8 mouse cellular contexts compared by ENCODE assay signal in the genomic region with DNA sequence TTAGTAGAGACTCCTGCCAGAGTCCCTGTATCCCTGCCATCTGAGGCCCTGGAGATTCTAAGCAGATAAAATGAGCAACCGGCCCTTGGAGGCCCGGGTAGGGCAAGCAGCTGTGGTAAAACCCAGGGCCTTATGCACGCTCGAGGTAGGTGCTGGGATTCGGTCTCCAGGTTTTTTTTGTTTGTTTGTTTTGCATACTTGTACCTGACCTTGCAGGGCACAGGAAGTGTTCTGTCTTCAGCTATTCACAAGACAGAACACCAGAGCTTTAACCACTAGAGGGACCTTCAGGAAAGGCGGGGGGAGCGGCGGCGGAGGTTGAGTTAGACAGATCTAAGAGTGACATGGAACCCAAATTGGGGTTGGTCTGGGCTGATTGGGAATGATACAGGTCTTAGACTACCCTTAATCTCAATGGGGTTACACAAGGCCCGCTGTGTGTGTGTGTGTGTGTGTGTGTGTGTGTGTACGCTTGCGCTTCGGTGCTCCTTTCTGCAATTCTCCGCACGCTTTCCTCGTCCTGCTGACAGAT. TPM values are rescaled to one million over a fixed set of nuclear protein-coding genes. Genes with fewer than 3 reads are reported as not detected.
DNase-seq lines count a peak whose midpoint lies in the region; ATAC-seq and TF ChIP-seq lines count a peak whose summit lies in the region.

No protein-coding gene starts in this region.

- no peak for TF ChIP-seq EP300 in liver, embryonic 14.5 days (IDR thresholded peaks at IDR 0.05; ENCODE audit: low read depth)

- peak overlapping the region; percentile 99 for H3K4me2 ChIP-seq in heart, embryonic 15.5 days
- H3K4me2 ChIP-seq in liver, embryonic 14.5 days (ENCODE audit: low read depth): peak overlapping the region; percentile 74
- H3K4me2 ChIP-seq in neural tube, embryonic 12.5 days (replicated peaks): peak overlapping the region; percentile 96

- TF ChIP-seq POLR2A in testis, adult 2 months (IDR thresholded peaks at IDR 0.05; ENCODE audit: control insufficient read depth, low read depth, low read length): no peak

- H3K36me3 ChIP-seq in forebrain, embryonic 10.5 days (replicated peaks): no peaks in the 10 kb centered on the region
- H3K36me3 ChIP-seq in heart, embryonic 15.5 days: no peaks in the 10 kb centered on the region
- H3K36me3 ChIP-seq in liver, embryonic 14.5 days (replicated peaks; ENCODE audit: control insufficient read depth, insufficient read depth, low read depth): no peaks in the 10 kb centered on the region
- no peaks in the 10 kb centered on the region for H3K36me3 ChIP-seq in neural tube, embryonic 12.5 days
- H3K36me3 ChIP-seq in testis, adult 2 months (ENCODE audit: control insufficient read depth, insufficient read depth, low read length): no peaks in the 10 kb centered on the region

- H3K9ac ChIP-seq in heart, embryonic 15.5 days: peak overlapping the region; percentile 58
- H3K9ac ChIP-seq in liver, embryonic 14.5 days (replicated peaks): no peak overlapping the region
- peak overlapping the region; percentile 48; the same call in 1 of the 2 replicates for H3K9ac ChIP-seq in neural tube, embryonic 12.5 days

- TF ChIP-seq CTCF in liver, embryonic 14.5 days (IDR thresholded peaks at IDR 0.05; ENCODE audit: low read depth): peak; percentile 53; the same call in 1 of the 2 replicates
- TF ChIP-seq CTCF in testis, adult 2 months (IDR thresholded peaks at IDR 0.05; ENCODE audit: control insufficient read depth, insufficient read depth, insufficient replicate concordance, low read depth, low read length): peak; percentile 9; the same call in 1 of the 2 replicates

- H3K27ac ChIP-seq in brown adipose tissue, adult 24 weeks (replicated peaks; ENCODE audit: low read depth, low read length): peak overlapping the region; percentile 45; the same call in 1 of the 2 replicates
- peak overlapping the region; percentile 75 for H3K27ac ChIP-seq in forebrain, embryonic 10.5 days
- peak overlapping the region; percentile 56; the same call in 1 of the 2 replicates for H3K27ac ChIP-seq in heart, embryonic 15.5 days
- no peak overlapping the region for H3K27ac ChIP-seq in liver, embryonic 14.5 days
- H3K27ac ChIP-seq in neural tube, embryonic 12.5 days: no peak overlapping the region
- H3K27ac ChIP-seq in testis, adult 2 months (ENCODE audit: control insufficient read depth, insufficient read depth, low read depth, low read length): 0 out of 2 replicates have a peak overlapping the region, but pooled peaks have one; percentile 32

- 1% methylated on average over 16 of the region's 16 CpGs for WGBS in forebrain, embryonic 10.5 days
- under 1% methylated on average over 16 of the region's 16 CpGs for WGBS in heart, embryonic 15.5 days
- under 1% methylated on average over 16 of the region's 16 CpGs for WGBS in liver, embryonic 14.5 days (ENCODE audit: insufficient replicate concordance)
- WGBS in neural tube, embryonic 12.5 days: 2% methylated on average over 16 of the region's 16 CpGs

- H3K4me3 ChIP-seq in brown adipose tissue, adult 24 weeks (ENCODE audit: insufficient read depth, low read depth, low read length): peak overlapping the region; percentile 65
- H3K4me3 ChIP-seq in forebrain, embryonic 10.5 days: peak overlapping the region; percentile 69
- peak overlapping the region; percentile 64 for H3K4me3 ChIP-seq in heart, embryonic 15.5 days
- peak overlapping the region; percentile 50 to 76 for H3K4me3 ChIP-seq in liver, embryonic 14.5 days (ENCODE audit: insufficient read depth in 1 of 2, low read depth in 2 of 2, low read length in 2 of 2)
- peak overlapping the region; percentile 50 for H3K4me3 ChIP-seq in neural tube, embryonic 12.5 days
- peak overlapping the region; percentile 84 for H3K4me3 ChIP-seq in testis, adult 2 months (ENCODE audit: control insufficient read depth, low read depth, low read length)

- H3K9me3 ChIP-seq in forebrain, embryonic 10.5 days: no peaks in the 10 kb centered on the region
- H3K9me3 ChIP-seq in heart, embryonic 15.5 days (replicated peaks): no peaks in the 10 kb centered on the region
- H3K9me3 ChIP-seq in liver, embryonic 14.5 days (ENCODE audit: control insufficient read depth, low read length): no peaks in the 10 kb centered on the region
- no peaks in the 10 kb centered on the region for H3K9me3 ChIP-seq in neural tube, embryonic 12.5 days

- peak; percentile 62 for DNase-seq in forebrain, embryonic 10.5 days (ENCODE audit: extremely low spot score, low spot score)
- DNase-seq in kidney, postnatal 14 days: peak; percentile 65
- peak in 2 of 3 experiments; percentile 13 to 22 for DNase-seq in liver, embryonic 14.5 days (ENCODE audit: low read depth in 3 of 3, low spot score in 3 of 3)

- peak; percentile 82 for ATAC-seq in CD4-positive, CD25-positive, alpha-beta regulatory T cell, adult 4 months
- ATAC-seq in heart, embryonic 15.5 days (replicated peaks; ENCODE audit: insufficient number of reproducible peaks, insufficient read depth, low FRiP score, low read depth): peak; percentile 75
- ATAC-seq in liver, embryonic 14.5 days (ENCODE audit: insufficient read depth): peak; percentile 69
- ATAC-seq in neural tube, embryonic 12.5 days (ENCODE audit: low FRiP score, low read depth): peak; percentile 72

- H3K27me3 ChIP-seq in forebrain, embryonic 10.5 days (ENCODE audit: poor library complexity, severe bottlenecking): peaks cover 11% of the 10 kb centered on the region
- H3K27me3 ChIP-seq in heart, embryonic 15.5 days: no peaks in the 10 kb centered on the region
- no peaks in the 10 kb centered on the region for H3K27me3 ChIP-seq in liver, embryonic 14.5 days (ENCODE audit: control insufficient read depth, insufficient read depth, low read length)
- H3K27me3 ChIP-seq in neural tube, embryonic 12.5 days (replicated peaks): no peaks in the 10 kb centered on the region; the same call in 1 of the 2 replicates
- no peaks in the 10 kb centered on the region for H3K27me3 ChIP-seq in testis, adult 2 months (ENCODE audit: control insufficient read depth, insufficient read depth, low read length)

- no peaks in the 10 kb centered on the region for H3K4me1 ChIP-seq in brown adipose tissue, adult 24 weeks (ENCODE audit: control insufficient read depth, insufficient read depth, insufficient read length, low read length)
- H3K4me1 ChIP-seq in forebrain, embryonic 10.5 days: peaks cover 17% of the 10 kb centered on the region
- H3K4me1 ChIP-seq in heart, embryonic 15.5 days (replicated peaks): peaks cover 17% of the 10 kb centered on the region
- H3K4me1 ChIP-seq in liver, embryonic 14.5 days (replicated peaks; ENCODE audit: control insufficient read depth in 2 of 2, insufficient read depth in 2 of 2, low read length in 1 of 2): peaks cover 0 to 8% of the 10 kb centered on the region in 2 experiments; a peak in 2 of 4 replicates
- H3K4me1 ChIP-seq in neural tube, embryonic 12.5 days: peaks cover 14% of the 10 kb centered on the region
- H3K4me1 ChIP-seq in testis, adult 2 months (ENCODE audit: control insufficient read depth, insufficient read depth, low read length): peaks cover 15% of the 10 kb centered on the region

RNA-seq across cellular contexts. Expression of a gene that starts 0.6 kb away (rescaled TPM):
- 1 to 10 TPM; 1.0 to 1.5 TPM for polyA plus RNA-seq in CD4-positive, CD25-positive, alpha-beta regulatory T cell, adult 4 months (2017; shearing (Covaris generic))
- 1.7 TPM in 2 replicates for polyA plus RNA-seq in brown adipose tissue, adult 24 weeks (2012; ENCODE audit: insufficient read depth, insufficient read length, missing spikeins)
- polyA plus RNA-seq in forebrain, embryonic 10.5 days (2016; fragmentation: Nextera tagmentation; extraction: Ambion mirVana): 8.7 and 9.3 TPM in 2 replicates
- 4.4 and 5.2 TPM in 2 replicates for polyA plus RNA-seq in heart, embryonic 15.5 days (2015; fragmentation: Nextera tagmentation; extraction: Ambion mirVana)
- polyA plus RNA-seq in liver, embryonic 14.5 days (2012; rRNA removed): 2.2 and 2.5 TPM in 2 replicates
- 3.1 and 3.5 TPM in 2 replicates for polyA plus RNA-seq in liver, embryonic 14.5 days (2014; fragmentation: Nextera tagmentation; extraction: Ambion mirVana)
- 2.5 and 3.5 TPM in 2 replicates for polyA plus RNA-seq in neural tube, embryonic 12.5 days (2016; fragmentation: Nextera tagmentation; extraction: Ambion mirVana)
- polyA plus RNA-seq in testis, adult 2 months (2012; rRNA removed): 7.4 and 8.4 TPM in 2 replicates

RNA-seq across cellular contexts. Expression of a gene that starts 27.1 kb away (rescaled TPM):
- under 1 TPM in 1 of 2 experiments, not detected in 1; 0.26 TPM for polyA plus RNA-seq in CD4-positive, CD25-positive, alpha-beta regulatory T cell, adult 4 months (2017; shearing (Covaris generic))
- 4.7 and 7.1 TPM in 2 replicates for polyA plus RNA-seq in brown adipose tissue, adult 24 weeks (2012; ENCODE audit: insufficient read depth, insufficient read length, missing spikeins)
- 6.3 and 6.5 TPM in 2 replicates for polyA plus RNA-seq in forebrain, embryonic 10.5 days (2016; fragmentation: Nextera tagmentation; extraction: Ambion mirVana)
- polyA plus RNA-seq in heart, embryonic 15.5 days (2015; fragmentation: Nextera tagmentation; extraction: Ambion mirVana): 6.8 and 9.5 TPM in 2 replicates
- polyA plus RNA-seq in liver, embryonic 14.5 days (2012; rRNA removed): 0.52 and 0.64 TPM in 2 replicates
- polyA plus RNA-seq in liver, embryonic 14.5 days (2014; fragmentation: Nextera tagmentation; extraction: Ambion mirVana): 1.1 and 1.3 TPM in 2 replicates
- 6.2 and 7.0 TPM in 2 replicates for polyA plus RNA-seq in neural tube, embryonic 12.5 days (2016; fragmentation: Nextera tagmentation; extraction: Ambion mirVana)
- 0.51 and 0.70 TPM in 2 replicates for polyA plus RNA-seq in testis, adult 2 months (2012; rRNA removed)

RNA-seq across cellular contexts. Expression of a gene that starts 30.6 kb away (rescaled TPM):
- not detected for polyA plus RNA-seq in CD4-positive, CD25-positive, alpha-beta regulatory T cell, adult 4 months (2017; shearing (Covaris generic))
- polyA plus RNA-seq in brown adipose tissue, adult 24 weeks (2012; ENCODE audit: insufficient read depth, insufficient read length, missing spikeins): not detected in 2 replicates
- not detected in 2 replicates for polyA plus RNA-seq in forebrain, embryonic 10.5 days (2016; fragmentation: Nextera tagmentation; extraction: Ambion mirVana)
- polyA plus RNA-seq in heart, embryonic 15.5 days (2015; fragmentation: Nextera tagmentation; extraction: Ambion mirVana): not detected in 2 replicates
- not detected in 2 replicates for polyA plus RNA-seq in liver, embryonic 14.5 days (2012; rRNA removed)
- not detected in 2 replicates for polyA plus RNA-seq in liver, embryonic 14.5 days (2014; fragmentation: Nextera tagmentation; extraction: Ambion mirVana)
- not detected in 2 replicates for polyA plus RNA-seq in neural tube, embryonic 12.5 days (2016; fragmentation: Nextera tagmentation; extraction: Ambion mirVana)
- polyA plus RNA-seq in testis, adult 2 months (2012; rRNA removed): not detected in 2 replicates

Comparison
In these comparisons a context has a peak if more than half of its experiments do, and no peak if none do; other contexts are left out.
1. H3K27ac ChIP-seq: peak in brown adipose tissue, adult 24 weeks (single experiment), forebrain, embryonic 10.5 days (single experiment), heart, embryonic 15.5 days (single experiment) and testis, adult 2 months (single experiment); none in liver, embryonic 14.5 days (single experiment) and neural tube, embryonic 12.5 days (single experiment).
2. Peak in every context shown above with its lines, with median percentiles within 50 percentile points of each other: ATAC-seq, H3K4me3 ChIP-seq, DNase-seq and H3K4me2 ChIP-seq.